Mouse (Mus musculus) limb, embryonic 10.5 days (tissue): Measurements from ENCODE around the gene Hoxd13. TPM values are rescaled to one million over a fixed set of nuclear protein-coding genes. Genes with fewer than 3 reads are reported as not detected.

ENCODE experiments used
- DNase-seq: peaks from one replicate; pipeline ENCODE4 v3.0.0-alpha.2; 2017; ENCODE audit warnings: low spot score
- H3K27ac ChIP-seq: fragments of 300-500 bp; sonication (generic); 2 replicates; pipeline ENCODE4 v1.5.1; 2016; ENCODE audit warnings: mild to moderate bottlenecking
- H3K27me3 ChIP-seq: fragments of 300-500 bp; sonication (generic); 2 replicates; pipeline ENCODE4 v1.6.1; 2016; ENCODE audit warnings: low read depth, mild to moderate bottlenecking; ENCODE audit not compliant: poor library complexity, severe bottlenecking
- H3K36me3 ChIP-seq: fragments of 300-500 bp; sonication (generic); 2 replicates; pipeline ENCODE4 v1.6.1; 2016; ENCODE audit warnings: mild to moderate bottlenecking, moderate library complexity
- H3K4me1 ChIP-seq: fragments of 300-500 bp; sonication (generic); 2 replicates; pipeline ENCODE4 v1.6.1; 2016
- H3K4me3 ChIP-seq: fragments of 300-500 bp; sonication (generic); 2 replicates; pipeline ENCODE4 v1.5.1; 2016; ENCODE audit warnings: mild to moderate bottlenecking, moderate library complexity
- H3K9me3 ChIP-seq: fragments of 300-500 bp; sonication (generic); replicated peaks from 2 replicates; pipeline ENCODE4 v1.6.1; 2016; ENCODE audit warnings: mild to moderate bottlenecking
- WGBS: fragments of 180-500 bp; shearing (Covaris S2); methylation state at CpG from one replicate; pipeline ENCODE4 v1.1.7; 2016; 5-methylcytosine and 5-hydroxymethylcytosine counted together
- polyA plus RNA-seq: library from polyadenylated mRNA; unstranded; fragments of >200 nt; fragmentation: Nextera tagmentation; extraction: Ambion mirVana; gene quantifications from 2 replicates; pipeline ENCODE4 v1.2.1, GENCODE M21; 2016

Gene Hoxd13
- polyA plus RNA-seq, result 9.3 and 17.8 TPM in 2 replicates

DNA sequence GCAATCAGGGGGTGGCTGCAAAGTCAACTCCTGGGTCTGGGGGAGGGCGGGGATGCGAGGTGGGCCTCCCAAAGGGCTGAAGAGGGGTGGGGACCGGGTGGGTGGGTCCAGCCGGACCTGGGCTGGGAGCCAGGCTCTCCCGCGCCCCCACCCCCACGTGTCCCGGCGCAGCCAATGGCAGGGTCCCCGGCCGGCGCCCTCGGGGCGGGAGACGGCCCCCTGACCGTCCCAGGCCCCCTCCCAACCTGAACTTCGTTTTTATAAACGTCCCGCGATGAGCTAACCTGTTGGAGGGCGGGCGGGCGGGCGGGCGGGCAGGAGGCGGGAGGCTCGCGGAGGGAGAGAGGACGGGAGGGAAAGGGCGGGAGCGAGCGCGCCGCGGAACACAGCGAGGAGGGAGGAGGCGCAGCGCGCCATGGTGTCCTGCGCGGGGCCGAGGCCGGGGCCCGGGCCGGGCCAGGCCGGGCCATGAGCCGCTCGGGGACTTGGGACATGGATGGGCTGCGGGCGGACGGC lies at the start of gene Hoxd13:
Gene Hoxd13, plus strand, starts transcription at position 469 of the 516 bp plus-strand sequence.
- H3K4me1 ChIP-seq, result peaks cover 53% of the 10 kb centered on the region
- peak within 1 kb of the TSS; percentile 80 for H3K4me3 ChIP-seq
- peak; percentile 78 for DNase-seq
- H3K27me3 ChIP-seq, result peaks cover 100% of the 10 kb centered on the region
- no peaks in the 10 kb centered on the region for H3K36me3 ChIP-seq
- no peaks in the 10 kb centered on the region for H3K9me3 ChIP-seq
- peak within 1 kb of the TSS; percentile 90 for H3K27ac ChIP-seq
- WGBS, result under 1% methylated on average over 41 of the region's 51 CpGs

DNA sequence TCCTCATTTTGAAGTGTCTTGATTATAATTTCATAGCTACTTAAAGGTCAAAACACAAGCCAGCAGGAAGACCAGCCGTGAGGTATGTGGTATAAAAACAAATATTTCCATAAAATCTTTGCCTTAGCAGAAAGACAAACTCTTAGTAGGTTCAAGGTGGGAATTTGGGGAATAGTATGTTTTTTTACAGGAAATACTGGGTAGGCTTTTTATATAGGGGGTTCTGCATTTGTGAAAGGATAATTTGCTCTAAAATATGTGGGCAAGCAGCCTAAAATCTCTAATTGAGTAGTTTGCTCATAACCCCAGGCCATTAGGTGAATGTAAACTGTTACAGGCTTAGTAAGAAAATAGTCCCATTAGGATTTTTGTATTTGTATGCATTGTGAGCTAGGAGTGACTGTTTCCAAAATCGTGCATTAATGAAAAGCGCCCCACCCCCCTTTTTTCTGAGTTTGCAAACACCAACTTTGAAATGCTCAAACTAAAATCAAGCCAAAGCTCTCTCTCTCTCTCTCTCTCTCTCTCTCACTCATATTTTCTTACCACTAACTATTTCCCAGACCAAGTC lies 48.3 kb upstream of the Hoxd13 start:
- Histone ChIP-seq H3K4me1 (peaks cover 33% of the 10 kb centered on the region), H3K4me3 (no peak overlapping the region), H3K27me3 (peaks cover 31% of the 10 kb centered on the region), H3K9me3 (no peaks in the 10 kb centered on the region), H3K27ac (no peak overlapping the region), H3K36me3 (no peaks in the 10 kb centered on the region)
- DNase-seq, result no peak
- 76% methylated on average over 3 of the region's 3 CpGs for WGBS

- H3K36me3 ChIP-seq, result no peaks in the 10 kb centered on the region
- no peaks in the 10 kb centered on the region for H3K9me3 ChIP-seq
- H3K27me3 ChIP-seq, result peaks cover 33% of the 10 kb centered on the region
- peaks cover 33% of the 10 kb centered on the region for H3K4me1 ChIP-seq
- no peak overlapping the region for H3K4me3 ChIP-seq
- peak overlapping the region; percentile 46; the same call in 1 of the 2 replicates for H3K27ac ChIP-seq
- DNase-seq, result no peak
- 77% methylated on average over 10 of the region's 10 CpGs for WGBS
These were observed 47.7 kb upstream of the Hoxd13 start for GRCm38 (mm10) chr2:74620368-74620767.

- no peaks in the 10 kb centered on the region for H3K36me3 ChIP-seq
- no peak for DNase-seq
- no peak overlapping the region for H3K4me3 ChIP-seq
- H3K27ac ChIP-seq, result no peak overlapping the region
- no peaks in the 10 kb centered on the region for H3K4me1 ChIP-seq
- peaks cover 13% of the 10 kb centered on the region for H3K27me3 ChIP-seq
- H3K9me3 ChIP-seq, result no peaks in the 10 kb centered on the region
- WGBS, result 71% methylated on average over 4 of the region's 4 CpGs
These were observed 32.7 kb upstream of the Hoxd13 start for GRCm38 (mm10) chr2:74635412-74635811.

DNA sequence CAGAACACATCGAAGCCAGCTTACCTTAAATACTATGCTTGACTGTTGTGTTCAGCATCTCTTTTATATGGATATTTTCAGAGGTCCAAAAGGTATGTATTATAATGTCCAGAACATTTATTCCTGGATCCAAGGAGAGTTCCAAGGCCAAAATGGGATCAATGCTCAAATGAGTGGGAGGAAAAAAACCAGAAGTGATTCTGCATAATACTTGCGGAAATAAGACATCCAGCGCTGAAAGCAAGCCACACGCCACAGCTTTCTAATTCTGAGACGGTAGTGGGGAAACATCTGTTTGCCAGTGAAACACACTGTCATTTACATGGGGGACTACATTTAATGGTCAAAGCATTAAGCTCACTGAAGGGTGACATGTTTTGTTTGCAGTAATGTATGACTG lies 25.7 kb upstream of the Hoxd13 start:
- Histone ChIP-seq H3K27me3 (peaks cover 68% of the 10 kb centered on the region), H3K36me3 (no peaks in the 10 kb centered on the region), H3K4me1 (peaks cover 6% of the 10 kb centered on the region), H3K4me3 (no peak overlapping the region), H3K9me3 (no peaks in the 10 kb centered on the region), H3K27ac (no peak overlapping the region)
- no peak for DNase-seq
- WGBS, result 81% methylated on average over 5 of the region's 5 CpGs

DNA sequence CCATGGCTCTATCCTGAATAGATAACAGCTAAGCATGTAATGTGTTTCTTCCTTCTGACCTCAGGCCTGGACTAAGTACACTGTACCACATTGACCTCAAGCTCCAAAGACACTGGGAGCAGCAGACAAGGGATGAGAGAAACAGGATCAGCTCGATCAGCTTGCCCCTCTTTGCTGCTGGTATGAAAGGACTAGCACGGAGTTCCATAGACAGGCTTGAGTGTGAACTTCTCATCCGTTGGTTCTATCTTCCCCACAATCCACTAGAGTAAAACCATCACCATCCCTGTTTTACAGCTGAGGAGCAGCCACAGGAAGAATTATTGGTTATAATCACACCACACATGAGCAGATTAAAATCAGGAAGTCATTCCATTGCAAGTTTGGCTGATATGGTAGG lies 22.5 kb upstream of the Hoxd13 start:
- H3K27me3 ChIP-seq, result peaks cover 87% of the 10 kb centered on the region
- WGBS, result 89% methylated on average over 3 of the region's 3 CpGs

DNA sequence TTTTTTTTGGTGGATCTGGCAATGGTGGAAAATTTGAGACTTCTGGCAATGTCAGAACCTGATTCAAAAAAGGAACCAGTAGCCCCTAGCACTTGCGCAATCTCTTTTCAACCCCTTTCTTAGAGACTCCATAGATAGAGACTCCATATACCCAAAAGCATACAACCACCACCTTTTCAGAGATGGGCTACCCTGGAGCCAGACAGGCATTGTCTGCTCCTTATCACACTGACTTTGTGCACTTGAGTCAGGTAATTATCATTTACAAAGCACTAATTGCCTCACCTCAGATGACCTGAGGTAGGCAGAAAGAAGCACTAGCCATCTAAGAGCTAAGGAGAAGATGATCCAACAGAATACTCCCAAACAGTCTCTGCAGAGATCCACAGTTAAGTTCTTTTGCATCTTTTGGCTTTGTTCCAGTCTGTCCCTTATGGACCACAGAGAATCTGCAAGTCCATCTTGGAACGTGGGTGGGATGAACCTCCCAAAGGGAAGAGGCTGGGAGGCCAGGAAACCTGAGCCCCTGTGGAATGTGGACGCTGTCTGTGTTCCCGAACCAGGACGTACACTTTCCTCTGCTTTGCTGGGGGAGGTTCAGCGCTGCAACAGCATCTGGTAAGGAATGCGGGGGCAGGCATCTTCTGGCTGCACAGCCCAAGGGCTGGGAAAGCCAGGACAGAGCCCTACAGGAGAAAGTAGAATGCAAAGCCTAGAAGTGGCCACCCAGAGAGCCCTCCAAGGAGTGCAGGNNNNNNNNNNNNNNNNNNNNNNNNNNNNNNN lies 20.8 kb upstream of the Hoxd13 start:
- Histone ChIP-seq H3K4me3 (no peak overlapping the region), H3K36me3 (no peaks in the 10 kb centered on the region), H3K4me1 (peaks cover 41% of the 10 kb centered on the region), H3K9me3 (no peaks in the 10 kb centered on the region), H3K27me3 (peaks cover 98% of the 10 kb centered on the region), H3K27ac (no peak overlapping the region)
- no peak for DNase-seq
- WGBS, result 16% methylated on average over 7 of the region's 7 CpGs

More for the DNA sequence above, 22.5 kb upstream of the Hoxd13 start:
- Histone ChIP-seq H3K27ac (no peak overlapping the region), H3K36me3 (no peaks in the 10 kb centered on the region), H3K4me3 (no peak overlapping the region), H3K9me3 (no peaks in the 10 kb centered on the region), H3K4me1 (peaks cover 36% of the 10 kb centered on the region)
- no peak for DNase-seq

- 38% methylated on average over 2 of the region's 2 CpGs for WGBS
- no peaks in the 10 kb centered on the region for H3K36me3 ChIP-seq
These were observed 15.1 kb upstream of the Hoxd13 start for GRCm38 (mm10) chr2:74652996-74653340.

GRCm38 (mm10) chr2:74653781-74654535 lies 14.2 kb upstream of the Hoxd13 start:
- no peak overlapping the region for H3K4me3 ChIP-seq
- 14% methylated on average over 17 of the region's 17 CpGs for WGBS

More at GRCm38 (mm10) chr2:74652996-74653340, 15.1 kb upstream of the Hoxd13 start:
- no peak overlapping the region for H3K27ac ChIP-seq
- peaks cover 55% of the 10 kb centered on the region for H3K4me1 ChIP-seq
- H3K27me3 ChIP-seq, result peaks cover 98% of the 10 kb centered on the region
- H3K4me3 ChIP-seq, result no peak overlapping the region
- no peaks in the 10 kb centered on the region for H3K9me3 ChIP-seq
- DNase-seq, result no peak

GRCm38 (mm10) chr2:74654743-74655419 lies 13.2 kb upstream of the Hoxd13 start:
- Histone ChIP-seq H3K27ac (peak overlapping the region; percentile 72), H3K36me3 (no peaks in the 10 kb centered on the region), H3K9me3 (no peaks in the 10 kb centered on the region), H3K27me3 (peaks cover 98% of the 10 kb centered on the region), H3K4me3 (peak overlapping the region; percentile 51), H3K4me1 (peaks cover 48% of the 10 kb centered on the region)
- peak; percentile 51 for DNase-seq
- WGBS, result 5% methylated on average over 20 of the region's 20 CpGs

More at GRCm38 (mm10) chr2:74653781-74654535, 14.2 kb upstream of the Hoxd13 start:
- no peak for DNase-seq
- peaks cover 98% of the 10 kb centered on the region for H3K27me3 ChIP-seq
- H3K36me3 ChIP-seq, result no peaks in the 10 kb centered on the region
- no peak overlapping the region for H3K27ac ChIP-seq
- peaks cover 54% of the 10 kb centered on the region for H3K4me1 ChIP-seq
- no peaks in the 10 kb centered on the region for H3K9me3 ChIP-seq

DNA sequence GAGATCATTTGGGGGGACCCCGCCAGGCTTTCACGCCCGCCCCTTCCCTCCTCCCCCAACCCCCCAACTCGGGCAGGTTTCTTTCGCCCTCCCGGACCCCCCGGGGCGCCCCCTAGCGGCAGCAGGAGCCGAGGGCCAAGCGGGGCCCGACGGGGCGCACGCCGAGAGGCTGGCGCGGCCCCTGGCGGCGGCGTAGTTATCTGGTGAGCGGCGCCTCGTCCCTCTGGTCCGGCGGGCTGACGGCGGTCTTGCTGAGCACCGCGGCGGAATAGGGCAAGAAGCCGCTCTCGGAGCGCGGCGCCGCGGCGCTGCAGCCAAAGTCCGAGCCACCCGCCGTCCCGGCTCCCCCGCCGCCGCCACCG lies 12.7 kb upstream of the Hoxd13 start:
- peak; percentile 72 for DNase-seq
- peak overlapping the region; percentile 72 for H3K27ac ChIP-seq
- WGBS, result 1% methylated on average over 47 of the region's 47 CpGs

GRCm38 (mm10) chr2:74655821-74656631 lies 12.1 kb upstream of the Hoxd13 start:
- H3K27me3 ChIP-seq, result peaks cover 99% of the 10 kb centered on the region
- H3K36me3 ChIP-seq, result no peaks in the 10 kb centered on the region
- H3K4me1 ChIP-seq, result peaks cover 41% of the 10 kb centered on the region
- DNase-seq, result peak; percentile 76
- peak overlapping the region; percentile 51 for H3K4me3 ChIP-seq
- H3K9me3 ChIP-seq, result no peaks in the 10 kb centered on the region
- WGBS, result under 1% methylated on average over 69 of the region's 69 CpGs
- peak overlapping the region; percentile 72 for H3K27ac ChIP-seq

More for the DNA sequence above, 12.7 kb upstream of the Hoxd13 start:
- H3K9me3 ChIP-seq, result no peaks in the 10 kb centered on the region
- peak overlapping the region; percentile 51 for H3K4me3 ChIP-seq
- H3K27me3 ChIP-seq, result peaks cover 98% of the 10 kb centered on the region
- peaks cover 43% of the 10 kb centered on the region for H3K4me1 ChIP-seq
- no peaks in the 10 kb centered on the region for H3K36me3 ChIP-seq
